Mouse (Mus musculus) neural tube, embryonic 14.5 days (tissue): ENCODE measurements at regions not wholly inside any gene's neighbourhood (a gene's known extent, or its start where the extent isn't known, plus 50 kb on each side); places are given as distances from the start of the nearest gene placed in this dataset.
A peak's percentile ranks its signal among the peaks of the same experiment; 100 is the strongest.

Experiments used
- ATAC-seq: fragments of 200-750 bp; cut with Nextera tagmentation; 2 replicates; pipeline ENCODE4 v1.8.0; 2017; ENCODE audit warnings: low read depth, mild to moderate bottlenecking, moderate TSS enrichment, moderate library complexity
- H3K27ac ChIP-seq: fragments of 300-500 bp; sonication (generic); 2 replicates; pipeline ENCODE4 v1.5.1; 2014; ENCODE audit warnings: low read depth, mild to moderate bottlenecking, control low read depth, low read length, moderate library complexity, mixed read lengths
- H3K27me3 ChIP-seq: fragments of 300-500 bp; sonication (generic); 2 replicates; pipeline ENCODE4 v1.6.1; 2014; ENCODE audit warnings: low read length; ENCODE audit not compliant: control insufficient read depth, insufficient read depth
- H3K36me3 ChIP-seq: fragments of 300-500 bp; sonication (generic); 2 replicates; pipeline ENCODE4 v1.6.1; 2014; ENCODE audit warnings: low read length, mixed read lengths; ENCODE audit not compliant: control insufficient read depth, insufficient read depth
- H3K4me1 ChIP-seq: fragments of 300-500 bp; sonication (generic); 2 replicates; pipeline ENCODE4 v1.6.1; 2014; ENCODE audit warnings: low read length; ENCODE audit not compliant: control insufficient read depth, insufficient read depth
- H3K4me2 ChIP-seq: fragments of 300-500 bp; sonication (generic); 2 replicates; pipeline ENCODE4 v1.6.1; 2014; ENCODE audit warnings: mild to moderate bottlenecking, low read depth, low read length, control low read depth
- H3K4me3 ChIP-seq: fragments of 300-500 bp; sonication (generic); 2 replicates; pipeline ENCODE4 v1.5.1; 2014; ENCODE audit warnings: low read depth, low read length, control low read depth, mixed read lengths
- H3K9ac ChIP-seq: fragments of 300-500 bp; sonication (generic); replicated peaks from 2 replicates; pipeline ENCODE4 v1.6.1; 2014; ENCODE audit warnings: low read depth, mild to moderate bottlenecking, control low read depth, low read length, mixed read lengths
- H3K9me3 ChIP-seq: fragments of 300-500 bp; sonication (generic); 2 replicates; pipeline ENCODE4 v1.6.1; 2016; ENCODE audit warnings: low read length; ENCODE audit not compliant: control insufficient read depth
- WGBS: fragments of 180-500 bp; shearing (Covaris S2); extraction: QIAGEN DNeasy Blood & Tissue Kit; methylation state at CpG from one replicate; pipeline ENCODE4 v1.1.7; 2014; 5-methylcytosine and 5-hydroxymethylcytosine counted together

DNA sequence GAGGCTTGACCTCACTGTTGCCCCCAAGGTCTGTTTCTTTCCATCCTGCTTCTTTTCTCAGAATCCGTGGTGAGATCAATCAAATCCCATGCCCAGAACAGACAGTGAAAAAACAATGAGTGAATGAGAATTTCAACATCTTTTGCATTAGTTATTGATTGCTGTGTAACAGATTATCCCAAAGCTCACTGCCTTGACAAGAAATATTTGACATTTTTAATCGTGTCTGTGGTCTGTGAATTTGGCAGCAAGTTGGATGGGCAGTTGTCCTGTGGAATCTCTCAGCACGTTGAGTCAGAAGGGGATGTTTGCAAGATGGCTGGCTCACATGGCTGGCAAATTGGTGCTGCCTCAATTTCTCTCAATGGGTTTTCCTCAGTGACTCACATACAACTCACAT lies 228.0 kb upstream of the Mpped2 start:
- ATAC-seq: no peak
- H3K4me2 ChIP-seq: no peak overlapping the region
- no peak overlapping the region for H3K4me3 ChIP-seq
- no peak overlapping the region for H3K9ac ChIP-seq
- no peaks in the 10 kb centered on the region for H3K27me3 ChIP-seq
- H3K4me1 ChIP-seq: no peaks in the 10 kb centered on the region
- H3K9me3 ChIP-seq: no peaks in the 10 kb centered on the region
- H3K36me3 ChIP-seq: no peaks in the 10 kb centered on the region
- H3K27ac ChIP-seq: no peak overlapping the region
- WGBS: 73% methylated on average over 3 of the region's 3 CpGs

DNA sequence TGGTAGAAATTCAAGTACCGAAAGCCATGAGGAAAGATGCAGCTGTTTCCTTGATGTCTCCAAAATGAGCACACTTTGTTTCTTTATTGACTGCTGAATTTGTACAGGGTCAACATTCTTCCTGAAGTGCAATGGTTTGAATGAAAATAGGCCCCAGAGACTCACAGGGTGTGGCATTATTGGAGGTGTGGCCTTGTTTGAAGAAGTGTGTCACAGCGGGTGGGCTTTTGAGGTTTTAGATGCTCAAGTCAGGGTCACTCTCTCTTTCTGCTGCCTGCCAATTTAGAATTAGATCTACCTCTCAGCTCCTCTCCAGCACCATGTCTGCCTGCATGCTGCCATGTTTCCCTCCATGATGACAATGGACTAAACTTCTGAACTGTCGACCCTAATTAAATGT lies 227.2 kb upstream of the Mpped2 start:
- Histone ChIP-seq H3K27ac (no peak overlapping the region), H3K9me3 (no peaks in the 10 kb centered on the region), H3K4me3 (no peak overlapping the region), H3K4me1 (no peaks in the 10 kb centered on the region), H3K9ac (no peak overlapping the region), H3K4me2 (no peak overlapping the region), H3K27me3 (no peaks in the 10 kb centered on the region), H3K36me3 (no peaks in the 10 kb centered on the region)
- no peak for ATAC-seq
- 81% methylated on average over 3 of the region's 3 CpGs for WGBS

DNA sequence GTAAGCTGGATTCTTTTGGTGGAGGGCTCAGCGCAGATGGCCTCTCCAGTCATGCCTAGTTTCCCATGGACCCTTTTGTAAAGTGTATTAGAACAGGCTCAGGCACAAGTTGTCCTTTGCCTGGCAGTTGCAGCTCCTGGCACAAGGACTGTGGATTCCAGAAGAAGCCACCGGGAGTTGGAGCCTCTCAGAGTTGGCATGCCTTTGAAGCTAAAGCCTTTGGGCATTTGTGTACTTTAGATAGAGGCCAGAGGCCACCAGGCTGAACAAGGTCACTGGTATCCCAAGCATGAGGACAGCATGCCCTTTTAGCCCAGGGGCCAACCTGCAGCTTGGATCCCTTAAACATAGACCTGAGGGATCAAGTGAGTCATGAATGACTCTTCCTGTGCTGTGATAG lies 223.9 kb upstream of the Mpped2 start:
- Histone ChIP-seq H3K27ac (no peak overlapping the region), H3K4me1 (no peaks in the 10 kb centered on the region), H3K4me3 (no peak overlapping the region), H3K4me2 (no peak overlapping the region), H3K9me3 (no peaks in the 10 kb centered on the region), H3K36me3 (no peaks in the 10 kb centered on the region), H3K9ac (no peak overlapping the region), H3K27me3 (no peaks in the 10 kb centered on the region)
- no peak for ATAC-seq
- 87% methylated on average over 2 of the region's 2 CpGs for WGBS

DNA sequence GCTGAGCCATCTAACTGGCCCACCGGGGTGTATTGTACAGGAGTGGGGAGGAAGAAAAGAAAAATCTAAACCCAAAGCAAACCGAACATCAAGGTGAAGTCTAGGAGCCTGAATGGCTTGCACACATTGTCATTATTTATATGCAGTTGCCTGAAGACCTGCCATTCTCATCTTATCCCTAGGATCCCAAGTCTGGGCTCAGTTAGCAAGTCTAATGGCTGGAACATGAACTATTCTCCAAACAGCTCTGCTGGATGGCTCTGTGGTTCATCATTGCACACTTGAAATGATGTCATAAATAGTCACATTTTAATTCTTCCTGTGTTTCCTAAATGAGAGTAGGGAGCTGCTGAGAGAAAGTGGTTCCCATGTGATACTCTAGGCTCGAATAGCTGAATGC lies 219.6 kb upstream of the Mpped2 start:
- Histone ChIP-seq H3K4me2 (no peak overlapping the region), H3K36me3 (no peaks in the 10 kb centered on the region), H3K27ac (no peak overlapping the region), H3K4me1 (no peaks in the 10 kb centered on the region), H3K9me3 (no peaks in the 10 kb centered on the region), H3K27me3 (no peaks in the 10 kb centered on the region), H3K4me3 (no peak overlapping the region), H3K9ac (no peak overlapping the region)
- ATAC-seq: no peak
- WGBS: 79% methylated on average over 3 of the region's 3 CpGs

DNA sequence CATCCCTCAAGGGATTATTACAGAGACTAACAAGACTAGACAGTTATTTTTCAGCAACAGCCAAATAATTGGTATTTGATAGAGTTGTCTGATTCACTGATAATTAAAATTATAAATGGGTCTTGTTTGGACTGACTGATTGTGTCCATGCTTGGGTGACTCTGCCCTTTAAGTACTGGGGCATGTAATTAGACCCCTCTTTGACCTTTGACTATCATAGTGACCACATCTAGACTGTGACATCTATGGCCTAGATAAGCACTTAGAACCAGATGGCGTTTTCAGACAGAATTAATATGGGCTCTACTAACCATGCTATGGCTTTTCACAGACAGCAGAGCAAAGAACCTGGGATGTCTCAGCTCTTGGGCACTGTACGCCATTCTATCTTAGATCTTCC lies 215.1 kb upstream of the Mpped2 start:
- H3K4me1 ChIP-seq: no peaks in the 10 kb centered on the region
- 75% methylated on average over 2 of the region's 2 CpGs for WGBS
- no peaks in the 10 kb centered on the region for H3K9me3 ChIP-seq
- no peaks in the 10 kb centered on the region for H3K36me3 ChIP-seq
- H3K27me3 ChIP-seq: no peaks in the 10 kb centered on the region
- ATAC-seq: no peak
- no peak overlapping the region for H3K27ac ChIP-seq
- H3K4me3 ChIP-seq: no peak overlapping the region
- no peak overlapping the region for H3K9ac ChIP-seq
- no peak overlapping the region for H3K4me2 ChIP-seq

DNA sequence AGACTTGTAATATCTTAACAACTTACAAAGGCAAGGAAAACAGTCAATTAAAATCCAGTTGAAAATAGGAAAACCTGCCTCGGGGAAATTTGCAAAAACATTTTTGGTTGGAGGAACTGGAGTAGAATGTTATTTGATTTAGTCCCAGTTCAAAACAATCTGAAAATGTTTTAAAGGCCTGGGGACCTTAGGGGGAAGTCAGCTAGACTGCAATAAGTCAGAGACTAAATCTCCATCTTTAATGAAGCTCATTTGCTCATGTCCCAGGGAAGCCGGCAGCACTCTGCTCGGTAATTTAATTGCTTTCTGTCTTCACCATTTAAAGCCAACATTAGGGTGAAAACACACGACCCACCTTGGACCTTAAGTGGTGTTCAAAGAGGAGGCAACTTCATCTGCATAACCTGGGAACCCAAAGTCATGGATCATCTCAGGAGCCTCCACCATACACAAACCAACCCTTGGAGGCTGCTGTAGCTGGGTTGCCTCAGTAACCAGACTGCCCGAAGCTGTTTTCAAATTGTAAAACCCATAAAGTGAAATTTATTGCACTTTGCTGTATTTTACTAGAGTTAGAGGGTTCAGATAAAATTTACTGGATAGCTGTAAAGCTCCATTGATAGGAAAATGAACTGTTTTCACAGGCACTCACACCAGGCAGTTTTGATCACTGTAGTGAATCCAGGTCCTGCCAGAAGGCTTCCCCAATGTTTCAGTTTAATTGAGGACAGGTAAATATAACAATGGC lies 205.6 kb upstream of the Mpped2 start:
- 30% methylated on average over 5 of the region's 5 CpGs for WGBS
- Histone ChIP-seq H3K4me1 (no peaks in the 10 kb centered on the region), H3K27me3 (no peaks in the 10 kb centered on the region), H3K27ac (no peak overlapping the region), H3K36me3 (no peaks in the 10 kb centered on the region), H3K4me2 (no peak overlapping the region), H3K4me3 (no peak overlapping the region), H3K9me3 (no peaks in the 10 kb centered on the region), H3K9ac (no peak overlapping the region)
- peak; percentile 44; the same call in 1 of the 2 replicates for ATAC-seq

DNA sequence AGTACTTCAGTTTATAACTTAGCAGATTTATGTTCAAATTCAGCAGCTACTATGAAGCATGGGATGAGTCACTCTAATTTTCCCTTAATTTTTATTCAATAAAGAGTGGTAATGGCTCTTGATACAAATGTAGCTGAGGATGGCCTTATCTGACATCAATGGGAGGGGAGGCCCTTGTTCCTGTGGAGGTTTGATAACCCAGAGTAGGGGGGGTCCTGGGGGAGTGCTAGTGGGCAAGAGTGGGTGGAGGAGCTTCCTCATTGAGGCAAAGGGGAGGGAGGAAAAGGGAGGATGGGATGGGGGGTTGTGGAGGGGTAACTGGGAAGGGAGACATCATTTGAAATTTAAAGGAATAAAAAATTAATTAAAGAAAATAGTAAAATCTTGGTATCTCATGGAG lies 194.3 kb upstream of the Mpped2 start:
- Histone ChIP-seq H3K9ac (no peak overlapping the region), H3K27me3 (no peaks in the 10 kb centered on the region), H3K9me3 (no peaks in the 10 kb centered on the region), H3K4me3 (no peak overlapping the region), H3K4me1 (0 out of 2 replicates have a peak, but pooled peaks cover 2% of the 10 kb centered on the region), H3K36me3 (no peaks in the 10 kb centered on the region), H3K27ac (no peak overlapping the region), H3K4me2 (no peak overlapping the region)
- ATAC-seq: no peak

DNA sequence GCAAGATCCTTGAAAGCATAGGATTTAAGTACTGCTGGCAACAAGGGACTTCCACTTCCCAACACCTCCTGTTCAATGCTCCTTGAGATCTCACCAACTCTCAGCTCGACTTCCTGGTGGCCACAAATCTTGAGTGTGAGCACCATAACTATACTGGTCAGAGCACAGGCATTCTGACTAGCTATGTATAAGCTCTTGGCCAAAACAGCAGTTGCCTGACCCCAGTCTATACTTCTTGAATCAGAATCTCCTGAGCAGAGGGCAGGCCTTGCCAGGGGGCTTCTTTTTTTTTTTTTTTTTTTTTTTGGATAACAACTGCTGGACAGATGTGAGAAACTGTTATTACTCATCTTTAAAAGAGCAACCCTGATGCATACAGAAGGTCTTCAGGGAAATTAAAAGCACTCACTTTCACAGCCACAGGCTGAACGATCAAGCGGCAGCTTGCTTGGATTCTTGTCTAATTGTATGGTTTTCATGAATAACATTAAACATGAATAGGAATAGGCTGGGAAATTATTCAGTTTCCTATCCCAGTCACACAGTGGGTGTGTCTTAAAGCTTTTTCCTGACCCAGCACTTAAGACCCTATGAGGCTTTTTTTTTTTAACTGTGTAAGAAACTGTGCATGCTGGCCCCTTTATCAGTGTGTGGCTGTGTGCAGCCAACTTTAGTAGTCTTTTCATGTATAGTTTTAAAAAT lies 193.7 kb upstream of the Mpped2 start:
- Histone ChIP-seq H3K9me3 (no peaks in the 10 kb centered on the region), H3K27ac (no peak overlapping the region), H3K9ac (no peak overlapping the region), H3K4me1 (0 out of 2 replicates have a peak, but pooled peaks cover 2% of the 10 kb centered on the region), H3K4me3 (no peak overlapping the region), H3K27me3 (no peaks in the 10 kb centered on the region), H3K36me3 (no peaks in the 10 kb centered on the region), H3K4me2 (no peak overlapping the region)
- ATAC-seq: no peak
- 21% methylated on average over 3 of the region's 3 CpGs for WGBS

DNA sequence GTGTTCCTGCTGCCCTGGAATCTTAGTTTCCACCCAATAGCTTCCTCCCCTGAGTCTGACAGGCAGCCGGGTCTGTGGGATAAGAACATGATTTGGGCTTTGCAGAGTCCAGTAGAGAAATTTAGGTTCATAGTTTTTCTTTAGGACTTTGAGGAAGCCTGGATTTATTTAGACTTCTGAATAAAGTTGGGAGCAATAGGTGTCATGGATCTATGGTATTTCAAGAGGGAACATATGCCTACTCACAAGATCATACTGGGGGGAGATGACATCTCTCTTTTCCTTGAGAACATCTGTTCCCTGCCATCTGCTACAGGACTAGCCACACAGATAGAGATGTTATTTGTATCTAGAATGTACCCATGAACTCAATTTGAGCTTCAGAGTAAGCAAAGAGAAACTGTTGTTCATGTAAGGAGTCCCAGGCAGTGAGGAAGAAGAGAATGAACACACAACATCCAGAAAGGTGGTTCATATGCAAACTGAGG lies 188.1 kb upstream of the Mpped2 start:
- no peak overlapping the region for H3K4me2 ChIP-seq
- 100% methylated on average over 1 of the region's 1 CpGs for WGBS
- no peaks in the 10 kb centered on the region for H3K36me3 ChIP-seq
- H3K9ac ChIP-seq: no peak overlapping the region
- H3K4me3 ChIP-seq: no peak overlapping the region
- no peak overlapping the region for H3K27ac ChIP-seq
- H3K4me1 ChIP-seq: no peaks in the 10 kb centered on the region
- no peaks in the 10 kb centered on the region for H3K9me3 ChIP-seq
- H3K27me3 ChIP-seq: no peaks in the 10 kb centered on the region
- no peak for ATAC-seq
